Mouse (Mus musculus) v-Abl transformed pro-B cells (cell line): Measurements from ENCODE around the gene Gm5901.
"Not testable (repeated sequence)": the region's sequence is repeated elsewhere in the genome, so short reads cannot be mapped to it uniquely, and the experiment has no call there.

Source experiments
- in situ Hi-C, 2 experiments: fragments of 400-800 bp; cut with MboI; formaldehyde crosslinking; loops; one replicate each; pipeline ENCODE4 v1.15.1; 2025; ENCODE audit not compliant: unreplicated experiment in 2 of 2

Gene Gm5901

GRCm38 (mm10) chr7:105374866-105375265 lies at the start of gene Gm5901:
Gene Gm5901, plus strand, starts transcription at chr7:105375038.
- in situ Hi-C loops, result loop anchor here in 1 of 2 experiments (25.0 kb wide), 2 partner anchors 862 to 1188 kb away; partner anchors contain the start of genes Olfr648 and Olfr649

DNA sequence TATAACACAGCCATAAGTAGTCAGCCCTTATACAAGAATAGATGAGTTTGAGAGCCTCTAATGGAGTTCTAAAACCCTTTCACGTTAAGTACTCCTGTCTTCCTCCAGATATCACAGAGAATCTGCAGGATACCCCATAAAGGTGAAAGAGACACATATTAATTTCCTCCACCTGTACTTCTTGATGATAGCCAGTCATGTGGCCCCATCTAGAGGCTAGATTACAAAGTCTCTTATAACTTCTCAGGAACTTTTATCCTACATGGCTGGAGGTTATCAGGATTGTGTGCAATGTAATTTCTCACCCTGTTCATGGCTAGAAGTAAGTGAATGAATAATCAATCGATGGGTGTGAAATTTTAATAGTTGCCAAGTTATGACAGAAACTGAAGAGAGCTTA lies 49.5 kb upstream of the Gm5901 start:
- in situ Hi-C loops, result no loop called here

- in situ Hi-C loops, result no loop called here
Observed at GRCm38 (mm10) chr7:105334004-105334403, 40.8 kb upstream of the Gm5901 start, which contains the start of gene Olfr690. Gene Olfr690, minus strand, starts transcription at chr7:105334104.

GRCm38 (mm10) chr7:105342170-105342569 lies 32.7 kb upstream of the Gm5901 start, which contains the start of gene Olfr691:
Gene Olfr691, minus strand, starts transcription at chr7:105342270.
- in situ Hi-C loops, result no loop called here

DNA sequence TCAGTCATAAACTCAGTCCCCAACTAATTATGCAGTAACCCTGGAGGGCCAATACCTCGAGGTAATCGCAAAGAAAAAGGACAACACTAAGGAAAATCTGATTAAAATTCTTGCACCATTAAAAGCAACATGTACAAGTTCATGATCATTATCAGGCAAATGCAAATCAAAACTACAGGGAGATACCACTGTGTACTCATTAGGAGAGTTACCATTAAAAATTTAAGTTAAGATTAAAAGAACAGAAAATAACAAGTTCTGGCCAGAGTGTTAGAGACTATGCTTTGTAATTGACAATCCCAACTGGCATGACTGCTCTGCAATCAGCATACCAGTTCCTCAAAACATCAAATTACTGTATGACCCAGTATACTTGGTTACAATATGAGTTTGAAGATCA lies 32.1 kb upstream of the Gm5901 start:
- in situ Hi-C loops, result no loop called here

GRCm38 (mm10) chr7:105356064-105356463 lies 18.8 kb upstream of the Gm5901 start:
- in situ Hi-C loops, result not testable (repeated sequence)

- in situ Hi-C loops, result not testable (repeated sequence)
Observed at GRCm38 (mm10) chr7:105356487-105356886, 18.4 kb upstream of the Gm5901 start.

- in situ Hi-C loops, result no loop called here
Observed at GRCm38 (mm10) chr7:105361713-105362112, 13.1 kb upstream of the Gm5901 start.

DNA sequence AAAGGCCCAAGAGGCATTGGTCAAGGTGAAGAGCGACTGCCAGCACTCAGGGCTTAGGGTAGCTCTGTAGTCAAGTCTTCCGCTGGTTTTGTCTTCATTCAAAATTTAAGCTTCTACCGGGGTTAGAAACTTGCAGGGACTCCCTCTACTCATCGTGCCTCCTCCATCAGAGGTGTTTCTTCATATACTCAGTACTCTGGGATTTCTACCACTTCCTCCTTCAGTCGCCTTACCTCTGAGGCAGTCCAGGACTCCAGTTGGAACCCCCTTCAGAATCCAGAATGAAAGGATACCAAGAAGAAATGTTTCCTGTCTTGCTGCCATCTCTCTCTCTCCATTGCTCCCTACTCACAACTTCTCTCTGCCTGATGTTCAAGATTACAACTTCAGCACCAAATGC lies 7.6 kb upstream of the Gm5901 start:
- in situ Hi-C loops, result no loop called here

DNA sequence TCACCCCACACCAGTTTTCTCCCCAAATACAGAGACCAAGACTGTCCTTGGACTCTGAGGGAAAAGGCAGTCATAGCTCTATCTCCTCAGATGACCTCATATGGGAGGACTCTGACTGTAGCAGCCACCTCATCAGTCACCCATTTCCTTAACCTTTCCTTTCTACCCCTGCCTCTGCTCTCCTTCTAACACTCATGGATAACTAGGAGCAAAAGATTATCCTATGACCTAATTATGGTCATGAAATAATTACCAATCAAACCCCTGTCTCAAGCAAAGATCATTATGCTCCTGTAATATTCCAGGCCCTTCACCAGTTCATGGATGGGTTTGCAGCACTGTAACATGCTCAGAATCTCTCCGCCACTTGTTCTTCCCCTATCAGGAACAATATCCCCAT lies 6.9 kb upstream of the Gm5901 start, which contains the start of gene Olfr692:
TSS of gene Olfr692 (plus strand) at position 301 of the 400 bp plus-strand sequence.
- in situ Hi-C loops, result no loop called here

DNA sequence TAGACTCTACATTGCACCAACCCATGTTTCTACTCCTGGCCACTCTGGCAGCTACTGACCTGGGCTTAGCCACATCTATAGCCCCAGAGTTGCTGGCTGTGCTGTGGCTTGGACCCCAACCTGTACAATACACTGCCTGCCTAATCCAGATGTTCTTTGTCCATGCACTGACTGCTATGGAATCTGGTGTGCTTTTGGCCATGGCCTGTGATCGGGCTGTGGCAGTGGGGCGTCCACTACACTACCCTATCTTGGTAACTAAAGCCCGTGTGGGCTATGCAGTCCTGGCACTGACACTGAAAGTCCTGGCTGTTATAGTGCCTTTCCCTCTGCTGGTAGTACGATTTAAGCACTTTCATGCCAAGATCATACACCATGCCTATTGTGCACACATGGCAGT lies 6.3 kb upstream of the Gm5901 start:
- in situ Hi-C loops, result no loop called here

GRCm38 (mm10) chr7:105372912-105373311 lies 1.9 kb upstream of the Gm5901 start:
- in situ Hi-C loops, result no loop called here

- in situ Hi-C loops, result no loop called here
Observed at GRCm38 (mm10) chr7:105373509-105373908, 1.3 kb upstream of the Gm5901 start.

DNA sequence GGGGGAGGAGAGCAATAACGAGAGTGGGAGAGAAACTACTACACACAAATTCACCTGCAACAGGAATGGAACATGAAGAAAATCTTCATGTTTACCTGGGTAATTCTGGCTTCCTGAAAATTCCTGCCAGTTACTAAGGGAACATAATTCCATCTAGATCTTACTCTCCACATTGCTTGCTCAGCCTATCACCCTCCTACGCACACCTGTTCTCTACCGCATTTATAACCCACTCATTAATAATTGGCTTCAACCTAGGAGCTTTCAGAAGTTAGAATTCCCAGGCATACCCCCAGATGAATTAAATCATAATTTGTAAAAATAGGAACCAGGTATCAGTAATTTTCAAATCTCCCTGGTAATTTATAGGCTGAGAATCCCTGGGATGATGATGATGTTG lies 862 bp upstream of the Gm5901 start:
- in situ Hi-C loops, result no loop called here

- in situ Hi-C loops, result loop anchor here in 1 of 2 experiments (25.0 kb wide), 2 partner anchors 857 to 1193 kb away; partner anchors contain the start of genes Olfr648 and Olfr649
Observed at GRCm38 (mm10) chr7:105380329-105380728, 5.5 kb downstream of the Gm5901 start.

- in situ Hi-C loops, result loop anchor here in 1 of 2 experiments (25.0 kb wide), 2 partner anchors 850 to 1200 kb away; partner anchors contain the start of genes Olfr648 and Olfr649
Observed at GRCm38 (mm10) chr7:105387696-105388095, 12.9 kb downstream of the Gm5901 start.

DNA sequence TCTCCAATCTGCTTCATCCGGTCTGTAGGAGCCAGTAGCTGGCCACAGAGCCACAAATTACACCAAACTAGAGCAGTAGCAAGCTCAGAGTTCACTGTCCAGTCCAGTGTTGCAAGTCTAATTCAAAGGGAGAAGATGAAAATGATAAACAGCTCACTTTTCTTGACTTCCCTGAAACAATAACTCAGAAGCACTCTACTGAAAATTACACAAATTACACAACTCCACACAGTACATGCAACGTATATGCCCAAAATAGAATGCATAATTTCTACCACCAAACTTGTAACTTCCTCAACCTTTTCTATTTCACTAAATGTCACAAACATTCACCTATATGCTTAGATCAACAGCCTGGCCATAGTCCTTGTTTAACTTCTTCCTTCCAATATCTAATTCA lies 15.4 kb downstream of the Gm5901 start:
- in situ Hi-C loops, result loop anchor here in 1 of 2 experiments (25.0 kb wide), 2 partner anchors 847 to 1203 kb away; partner anchors contain the start of genes Olfr648 and Olfr649

GRCm38 (mm10) chr7:105394606-105395005 lies 19.8 kb downstream of the Gm5901 start:
- in situ Hi-C loops, result loop anchor here in 1 of 2 experiments (25.0 kb wide), 2 partner anchors 843 to 1207 kb away; partner anchors contain the start of genes Olfr648 and Olfr649

- in situ Hi-C loops, result loop anchor here in 1 of 2 experiments (25.0 kb wide), 2 partner anchors 842 to 1208 kb away; partner anchors contain the start of genes Olfr648 and Olfr649
Observed at GRCm38 (mm10) chr7:105395131-105395820, 20.4 kb downstream of the Gm5901 start.

- in situ Hi-C loops, result loop anchor here in 1 of 2 experiments (25.0 kb wide), 2 partner anchors 841 to 1209 kb away; partner anchors contain the start of genes Olfr648 and Olfr649
Observed at GRCm38 (mm10) chr7:105396126-105396525, 21.3 kb downstream of the Gm5901 start.
